Mouse (Mus musculus): ENCODE results near the gene Phf12.
"Not testable (repeated sequence)": the region's sequence is repeated elsewhere in the genome, so short reads cannot be mapped to it uniquely, and the experiment has no call there.

The Phf12 gene

DNA sequence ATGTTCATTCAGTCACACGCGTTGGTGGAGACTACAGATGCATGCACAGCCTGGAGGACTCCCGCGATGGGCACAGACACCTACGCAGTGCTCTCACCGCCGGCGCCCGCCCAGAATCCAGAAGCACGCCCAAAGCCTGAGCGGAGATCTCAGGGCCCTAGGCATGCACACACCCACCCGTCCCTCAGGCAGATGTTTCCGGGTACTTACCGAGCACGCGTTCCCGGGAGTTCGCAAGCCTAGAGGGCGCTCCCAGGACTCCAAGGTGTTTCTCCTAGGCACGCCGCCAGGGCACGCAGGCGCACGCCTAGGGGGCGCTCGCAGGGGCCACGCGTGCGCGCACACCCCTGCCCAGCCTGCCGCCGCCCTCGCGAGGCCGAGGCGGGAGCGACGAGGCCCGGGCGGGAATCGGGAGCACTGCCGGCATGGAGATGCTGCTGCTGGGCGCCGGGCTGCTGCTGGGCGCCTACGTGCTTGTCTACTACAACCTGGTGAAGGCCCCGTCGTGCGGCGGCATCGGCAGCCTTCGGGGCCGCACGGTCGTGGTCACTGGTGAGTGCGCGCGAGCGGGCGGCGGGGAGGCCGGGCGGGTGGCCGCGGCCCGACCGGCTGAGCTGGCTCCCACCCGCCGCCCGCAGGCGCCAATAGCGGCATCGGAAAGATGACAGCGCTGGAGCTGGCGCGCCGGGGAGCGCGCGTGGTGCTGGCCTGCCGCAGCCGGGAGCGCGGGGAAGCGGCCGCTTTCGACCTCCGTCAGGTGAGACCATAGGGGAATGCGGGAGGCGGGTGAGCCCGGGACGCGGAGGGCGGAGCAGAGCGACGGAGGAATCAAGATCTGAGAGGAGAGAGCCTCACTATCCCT lies 49.6 kb downstream of the Phf12 start, which contains the start of gene Dhrs13:
Gene Dhrs13, plus strand, starts transcription at position 334 of the 862 bp plus-strand sequence.
- peak; percentile 95 for DNase-seq (ENCODE audit: low spot score)

- DNase-seq (ENCODE audit: low spot score): peak; percentile 22
These were observed 50.2 kb downstream of the Phf12 start for GRCm38 (mm10) chr11:78032809-78033195.

DNA sequence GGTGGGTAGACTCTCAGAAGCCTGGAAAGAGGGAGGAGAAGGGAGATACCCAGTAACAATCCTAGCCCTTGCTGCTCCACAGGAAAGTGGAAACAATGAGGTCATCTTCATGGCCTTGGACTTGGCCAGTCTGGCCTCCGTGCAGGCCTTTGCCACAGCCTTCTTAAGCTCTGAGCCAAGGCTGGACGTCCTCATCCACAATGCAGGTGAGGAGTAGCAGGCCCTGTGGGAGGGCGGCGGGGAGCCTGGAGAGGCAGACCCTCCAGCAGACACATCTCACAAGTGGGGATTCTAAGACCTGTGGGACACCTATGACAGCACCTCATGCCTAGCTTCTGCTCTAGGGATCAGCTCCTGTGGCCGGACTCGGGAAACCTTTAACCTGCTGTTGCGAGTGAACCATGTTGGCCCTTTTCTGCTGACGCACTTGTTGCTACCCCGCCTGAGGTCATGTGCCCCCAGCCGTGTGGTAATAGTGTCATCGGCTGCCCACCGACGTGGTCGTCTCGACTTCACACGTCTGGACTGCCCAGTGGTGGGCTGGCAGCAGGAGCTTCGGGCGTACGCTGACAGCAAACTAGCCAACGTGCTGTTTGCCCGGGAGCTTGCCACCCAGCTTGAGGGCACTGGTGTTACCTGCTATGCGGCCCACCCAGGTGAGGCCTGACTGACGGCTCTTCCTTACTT lies 51.5 kb downstream of the Phf12 start:
- DNase-seq (ENCODE audit: low spot score): no peak

DNA sequence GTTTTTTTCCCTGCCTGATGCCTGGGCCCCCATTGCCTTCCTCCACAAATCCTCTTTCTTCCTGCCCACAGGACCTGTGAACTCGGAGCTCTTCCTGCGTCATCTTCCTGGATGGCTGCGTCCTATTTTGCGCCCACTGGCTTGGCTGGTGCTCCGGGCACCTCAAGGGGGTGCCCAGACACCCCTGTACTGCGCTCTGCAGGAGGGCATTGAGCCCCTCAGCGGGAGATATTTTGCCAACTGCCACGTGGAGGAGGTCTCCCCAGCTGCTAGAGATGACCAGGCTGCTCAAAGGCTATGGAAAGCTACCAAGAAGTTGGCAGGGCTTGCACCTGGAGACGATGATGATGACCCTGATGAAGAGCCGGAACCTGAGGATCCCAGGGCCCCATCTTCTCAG lies 54.2 kb downstream of the Phf12 start:
- no peak for DNase-seq (ENCODE audit: low spot score)

- peak; percentile 79 for DNase-seq (ENCODE audit: low spot score)
These were observed 55.5 kb downstream of the Phf12 start, which contains the start of gene Flot2 for GRCm38 (mm10) chr11:78037831-78038752. Flot2 (plus strand) TSS chr11:78037931.

GRCm38 (mm10) chr11:78040878-78041277 lies 58.3 kb downstream of the Phf12 start:
- no peak for DNase-seq (ENCODE audit: low spot score)

- DNase-seq (ENCODE audit: low spot score): not testable (repeated sequence)
These were observed 59.8 kb downstream of the Phf12 start for GRCm38 (mm10) chr11:78042290-78042870.

- no peak for DNase-seq (ENCODE audit: low spot score)
These were observed 62.3 kb downstream of the Phf12 start for GRCm38 (mm10) chr11:78044758-78045251.

GRCm38 (mm10) chr11:78048637-78049036 lies 66.1 kb downstream of the Phf12 start:
- not testable (repeated sequence) for DNase-seq (ENCODE audit: low spot score)

DNA sequence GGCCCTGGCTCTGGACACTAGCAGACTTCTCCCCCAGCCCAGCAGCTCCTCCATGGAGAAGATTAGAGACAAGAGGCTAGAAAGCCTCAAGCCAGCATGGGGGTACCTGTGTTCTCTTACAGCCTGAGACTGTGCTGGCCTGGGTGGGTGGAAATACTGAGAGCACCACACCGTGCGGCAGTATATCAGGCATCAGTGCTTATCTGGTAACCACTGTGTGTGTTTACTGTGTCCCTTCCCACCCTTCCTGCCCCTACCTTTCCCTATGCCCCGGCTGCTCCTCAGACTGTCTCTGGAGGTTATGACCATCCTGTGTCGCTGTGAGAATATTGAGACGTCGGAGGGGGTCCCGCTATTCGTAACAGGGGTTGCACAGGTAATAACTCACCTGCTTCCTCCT lies 70.5 kb downstream of the Phf12 start:
- DNase-seq (ENCODE audit: low spot score): no peak

- no peak for DNase-seq (ENCODE audit: low spot score)
These were observed 74.4 kb downstream of the Phf12 start for GRCm38 (mm10) chr11:78056946-78057345.

GRCm38 (mm10) chr11:78059833-78060757 lies 77.5 kb downstream of the Phf12 start:
- peak; percentile 79 for DNase-seq (ENCODE audit: low spot score)

DNA sequence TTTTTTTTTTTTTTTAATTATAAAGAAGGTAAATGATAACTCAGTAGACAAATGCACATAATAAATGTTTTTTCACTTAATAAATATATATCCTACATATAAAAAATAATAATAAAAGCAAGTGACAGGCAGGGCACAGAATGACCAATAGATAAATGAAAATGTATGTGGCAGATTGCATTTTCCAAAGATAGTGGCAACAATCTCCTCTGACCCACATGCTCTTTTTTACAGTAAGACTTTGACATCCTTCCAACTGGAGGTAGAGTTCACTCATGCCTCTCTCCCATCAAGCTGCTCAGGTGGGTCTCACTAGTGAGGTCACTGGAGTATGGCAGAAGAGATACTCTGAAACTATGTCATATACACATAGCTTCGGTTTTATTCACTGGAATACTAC lies 80.0 kb downstream of the Phf12 start:
- no peak for DNase-seq (ENCODE audit: low spot score)

- DNase-seq (ENCODE audit: low spot score): no peak
These were observed 83.4 kb downstream of the Phf12 start for GRCm38 (mm10) chr11:78065906-78066305.

DNA sequence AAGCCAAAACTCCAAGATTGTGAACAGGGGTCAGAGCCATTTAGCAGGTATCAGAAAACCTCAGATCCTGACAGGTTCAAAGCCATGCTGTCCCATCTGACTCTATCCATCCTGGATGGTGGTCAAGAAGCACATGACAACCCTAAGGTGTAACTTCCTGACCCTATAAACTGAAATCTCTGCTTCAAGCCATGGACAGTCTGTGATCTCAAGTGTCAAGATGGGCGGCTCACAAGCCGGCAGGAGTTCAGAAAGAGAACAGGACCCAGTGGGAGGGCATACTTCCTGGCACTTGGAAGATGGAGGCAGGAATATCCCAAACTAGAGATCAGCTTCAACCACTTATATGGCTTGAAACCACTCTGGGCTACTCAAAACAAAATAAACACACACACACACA lies 84.1 kb downstream of the Phf12 start:
- DNase-seq (ENCODE audit: low spot score): no peak

DNA sequence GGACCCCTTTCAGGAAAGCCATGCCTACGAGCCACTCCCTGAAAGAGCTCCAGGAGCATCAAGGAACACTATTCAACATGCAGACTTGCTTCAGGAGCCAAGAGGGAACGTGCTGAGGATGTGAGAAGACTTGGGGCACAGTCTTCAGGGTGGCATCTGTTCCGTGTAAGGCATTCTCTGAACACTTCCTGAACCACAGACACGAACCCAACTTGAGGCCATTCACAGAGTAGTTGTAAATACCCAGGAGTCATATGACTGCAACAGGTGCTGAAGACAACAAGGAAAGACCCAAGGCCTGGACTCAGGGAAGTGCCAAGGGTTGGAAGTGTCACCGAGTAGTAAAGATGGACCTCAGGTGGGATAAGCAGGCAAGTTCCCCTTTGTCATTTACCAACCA lies 85.0 kb downstream of the Phf12 start:
- no peak for DNase-seq (ENCODE audit: low spot score)

DNA sequence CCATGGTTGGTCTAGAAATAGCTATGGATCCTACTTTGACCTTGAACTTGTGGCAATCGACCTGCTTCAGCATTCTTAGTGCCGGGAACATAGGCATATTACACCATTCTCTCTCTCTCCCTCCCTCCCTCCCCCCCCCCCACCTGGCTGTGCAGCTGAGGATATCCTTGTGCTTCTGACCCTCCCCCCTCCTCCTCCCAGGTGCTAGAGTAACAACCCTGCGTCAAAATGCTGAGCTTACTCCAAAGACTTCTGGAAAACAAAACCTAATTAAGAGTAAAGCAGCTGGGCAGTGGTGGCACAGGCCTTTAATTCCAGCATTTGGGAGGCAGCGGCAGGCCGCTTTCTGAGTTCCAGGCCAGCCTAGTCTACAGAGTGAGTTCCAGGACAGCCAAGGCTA lies 86.6 kb downstream of the Phf12 start:
- DNase-seq (ENCODE audit: low spot score): no peak

- DNase-seq (ENCODE audit: low spot score): no peak
These were observed 87.1 kb downstream of the Phf12 start for GRCm38 (mm10) chr11:78069646-78070045.

DNA sequence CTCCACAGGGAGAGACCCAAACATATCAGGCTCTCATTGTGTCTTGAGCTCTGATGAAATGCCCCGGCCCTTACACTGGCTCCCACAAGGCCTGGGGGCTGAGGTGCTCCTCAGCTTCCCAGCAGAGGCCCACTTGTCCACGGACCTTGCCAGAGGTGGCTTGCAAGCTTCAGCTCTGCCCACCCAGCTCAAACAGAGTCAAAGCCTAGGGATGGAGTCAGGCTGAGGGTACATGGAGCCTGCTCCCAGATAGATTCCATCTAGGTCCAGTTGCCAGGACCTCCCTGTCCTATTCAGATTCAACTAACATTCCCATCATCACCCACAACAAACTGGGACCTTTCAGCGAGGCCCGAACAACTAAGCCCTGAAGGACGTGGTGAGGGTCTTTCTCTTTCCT lies 89.4 kb downstream of the Phf12 start:
- no peak for DNase-seq (ENCODE audit: low spot score)

GRCm38 (mm10) chr11:78072425-78073130 lies 90.0 kb downstream of the Phf12 start:
- DNase-seq (ENCODE audit: low spot score): no peak
